Mouse (Mus musculus): ENCODE results near the gene Atp5e.

DNA sequence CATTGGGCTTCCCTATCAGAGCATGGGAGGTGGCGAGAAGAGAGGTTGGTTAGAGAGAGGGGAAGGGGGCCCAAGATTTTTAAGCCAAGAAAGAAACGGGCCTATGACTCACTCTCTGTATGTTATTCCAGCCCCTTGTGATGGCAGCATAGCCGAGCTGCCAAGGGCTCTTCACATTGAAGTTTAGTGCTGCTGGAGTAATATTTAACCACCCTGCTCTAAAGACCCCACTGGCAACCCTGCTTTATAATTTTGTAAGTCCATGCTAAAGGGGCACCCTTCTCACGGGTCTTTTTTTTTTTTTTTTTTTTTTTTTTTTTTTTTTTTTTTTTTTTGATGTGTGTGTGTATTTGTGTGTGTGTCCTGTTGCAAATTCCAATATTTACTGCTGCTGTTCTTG lies 22.0 kb downstream of the Atp5e start:
- no peak for TF ChIP-seq CTCF (IDR thresholded peaks at IDR 0.05)
- TF ChIP-seq EP300 (IDR thresholded peaks at IDR 0.05) = no peak

All from lung, postnatal 0 days (tissue).